Mouse (Mus musculus): ENCODE results near the gene Slc25a44. TPM values are rescaled to one million over a fixed set of nuclear protein-coding genes. Genes with fewer than 3 reads are reported as not detected.
A peak's percentile ranks its signal among the peaks of the same experiment; 100 is the strongest.

Slc25a44 gene
- polyA plus RNA-seq, 1 experiment from 2014 or later: 40.3 TPM

DNA sequence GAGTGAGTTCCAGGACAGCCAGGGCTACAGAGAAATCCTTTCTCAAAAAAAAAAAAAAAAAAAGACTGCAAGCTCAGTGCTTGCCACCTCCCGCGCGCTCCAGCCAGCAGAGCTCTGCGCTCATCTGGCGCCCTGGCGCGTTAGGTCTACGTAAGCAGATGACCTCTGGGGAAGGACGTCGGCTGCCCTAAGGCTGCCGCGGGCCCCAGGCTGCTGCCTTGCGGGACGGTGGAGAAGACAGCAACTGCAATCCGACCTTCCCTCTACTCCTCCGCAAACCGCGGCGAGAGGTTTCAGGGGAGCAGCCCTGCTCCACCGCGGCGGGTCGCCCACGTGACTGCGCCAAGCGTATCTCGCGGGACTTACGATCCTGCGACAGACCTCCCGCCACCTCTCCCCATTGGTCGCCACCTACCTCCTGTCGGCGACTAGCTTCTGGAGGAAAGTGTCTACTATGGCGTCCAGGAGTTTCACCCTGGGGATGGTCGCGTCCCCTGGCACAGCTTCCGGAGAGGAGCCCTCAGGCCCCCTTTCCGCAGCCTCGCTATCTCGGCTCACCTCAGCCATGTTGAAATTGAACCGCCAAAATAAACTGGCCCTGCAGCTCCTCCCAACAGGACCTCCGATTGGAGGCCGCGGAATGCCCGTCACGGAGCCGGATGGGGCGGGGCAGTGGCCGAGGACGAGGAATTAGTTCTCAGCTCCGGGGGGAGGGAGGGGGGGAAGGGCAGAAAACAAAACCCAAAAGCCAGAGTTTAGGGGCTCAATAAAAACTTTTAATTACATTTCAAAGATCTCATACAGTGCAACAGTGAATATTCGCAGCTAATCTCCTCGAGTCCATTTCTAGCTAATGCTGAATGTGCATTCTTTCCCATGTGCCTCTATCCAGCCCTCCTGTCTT is 14.9 kb downstream of the Slc25a44 start, which contains the start of gene Pmf1:
TSS of gene Pmf1 (minus strand) at position 591 of the 904 bp plus-strand sequence.
- whole genome bisulfite sequencing: under 1% methylated on average over 54 of the region's 54 CpGs
- H3K27me3 ChIP-seq (replicated peaks; ENCODE audit: control insufficient read depth, insufficient read depth, low read length): no peaks in the 10 kb centered on the region
- peak within 1 kb of the TSS; percentile 79 for H3K9ac ChIP-seq (ENCODE audit: low read depth, low read length)
- peak within 1 kb of the TSS; percentile 64 for H3K4me3 ChIP-seq (ENCODE audit: low read length)
- H3K4me2 ChIP-seq (ENCODE audit: low read length): peak within 1 kb of the TSS; percentile 81
- ATAC-seq: peak; percentile 92
- H3K36me3 ChIP-seq (ENCODE audit: control insufficient read depth, insufficient read depth, low read length): peaks cover 14% of the 10 kb centered on the region; the same call in 1 of the 2 replicates
- H3K4me1 ChIP-seq (ENCODE audit: control insufficient read depth, insufficient read depth, low read depth, low read length): peaks cover 11% of the 10 kb centered on the region
- peak within 1 kb of the TSS; percentile 84 for H3K27ac ChIP-seq (ENCODE audit: low read depth, low read length)
- H3K9me3 ChIP-seq (ENCODE audit: control insufficient read depth, low read length): no peaks in the 10 kb centered on the region

DNA sequence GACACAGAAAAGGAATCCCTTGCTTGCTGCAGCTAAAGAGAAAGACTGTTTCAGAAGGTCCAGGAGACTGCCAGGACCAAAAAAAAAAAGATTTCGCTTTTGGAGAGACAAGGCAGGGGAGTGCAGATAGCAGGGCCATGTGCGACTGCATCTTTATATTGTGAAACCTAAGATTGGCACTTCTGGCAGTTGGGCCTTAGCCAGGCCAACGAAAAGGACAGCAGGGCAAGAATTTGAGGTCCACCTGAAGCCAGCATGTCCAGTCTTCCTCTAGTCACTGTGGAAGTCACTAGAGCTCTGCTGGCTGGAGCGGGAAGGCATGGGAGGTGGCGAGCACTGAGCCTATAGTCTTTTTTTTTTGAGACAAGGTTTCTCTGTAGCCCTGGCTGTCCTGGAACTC is 16.0 kb downstream of the Slc25a44 start:
- Histone ChIP-seq H3K4me1 (ENCODE audit: control insufficient read depth, insufficient read depth, low read depth, low read length) (peaks cover 11% of the 10 kb centered on the region), H3K4me2 (ENCODE audit: low read length) (peak overlapping the region; percentile 81), H3K9ac (ENCODE audit: low read depth, low read length) (peak overlapping the region; percentile 8; the same call in 1 of the 2 replicates), H3K4me3 (ENCODE audit: low read length) (no peak overlapping the region), H3K9me3 (ENCODE audit: control insufficient read depth, low read length) (no peaks in the 10 kb centered on the region), H3K27me3 (replicated peaks; ENCODE audit: control insufficient read depth, insufficient read depth, low read length) (no peaks in the 10 kb centered on the region), H3K36me3 (ENCODE audit: control insufficient read depth, insufficient read depth, low read length) (peaks cover 8% of the 10 kb centered on the region; the same call in 1 of the 2 replicates), H3K27ac (ENCODE audit: low read depth, low read length) (no peak overlapping the region)
- WGBS: 71% methylated on average over 5 of the region's 5 CpGs
- no peak for ATAC-seq

DNA sequence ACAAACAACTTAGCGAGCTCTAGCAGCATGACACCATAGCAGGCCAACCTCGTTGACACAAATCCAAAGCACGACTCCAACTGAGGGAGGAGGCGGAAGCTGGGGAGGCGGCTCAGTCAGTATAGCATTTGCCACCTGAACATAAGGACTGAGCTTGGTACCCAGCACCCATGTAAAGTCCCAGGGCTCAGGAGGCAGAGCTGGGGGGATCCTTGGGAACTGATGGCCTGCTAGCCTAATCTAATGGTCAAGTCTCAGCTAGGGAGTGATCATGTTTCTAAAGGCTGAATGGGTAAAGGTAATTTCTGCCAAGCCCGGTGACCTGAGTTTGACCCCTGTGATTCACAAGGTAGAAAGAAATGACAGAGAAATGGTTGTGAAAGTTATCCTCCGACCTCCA is 17.4 kb downstream of the Slc25a44 start:
- ATAC-seq: no peak
- Histone ChIP-seq H3K36me3 (ENCODE audit: control insufficient read depth, insufficient read depth, low read length) (peaks cover 4% of the 10 kb centered on the region; the same call in 1 of the 2 replicates), H3K4me3 (ENCODE audit: low read length) (no peak overlapping the region), H3K9me3 (ENCODE audit: control insufficient read depth, low read length) (no peaks in the 10 kb centered on the region), H3K9ac (ENCODE audit: low read depth, low read length) (no peak overlapping the region), H3K4me2 (ENCODE audit: low read length) (no peak overlapping the region), H3K27me3 (replicated peaks; ENCODE audit: control insufficient read depth, insufficient read depth, low read length) (no peaks in the 10 kb centered on the region), H3K27ac (ENCODE audit: low read depth, low read length) (no peak overlapping the region), H3K4me1 (ENCODE audit: control insufficient read depth, insufficient read depth, low read depth, low read length) (peaks cover 11% of the 10 kb centered on the region)
- WGBS: 60% methylated on average over 7 of the region's 7 CpGs

DNA sequence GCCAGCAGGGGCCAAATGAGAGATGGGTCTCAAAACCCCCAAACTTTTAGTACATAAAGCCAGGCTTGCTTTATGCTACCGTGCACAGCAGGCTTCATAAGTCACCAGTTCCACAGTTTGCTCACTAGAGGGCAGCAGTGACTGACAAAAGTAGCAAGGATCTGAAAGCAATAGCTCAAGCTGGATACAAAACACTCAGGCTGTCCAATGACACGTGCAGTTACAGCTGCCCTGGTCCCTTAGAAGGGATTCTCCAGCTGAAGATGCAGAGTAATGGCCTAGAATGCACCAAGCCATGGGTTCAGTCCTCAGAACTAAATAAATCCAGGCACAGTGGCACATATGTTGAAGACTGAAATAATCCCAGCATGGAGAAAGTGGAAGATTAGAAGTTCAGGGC is 17.8 kb downstream of the Slc25a44 start:
- peak; percentile 51; the same call in 1 of the 2 replicates for ATAC-seq
- no peak overlapping the region for H3K9ac ChIP-seq (ENCODE audit: low read depth, low read length)

DNA sequence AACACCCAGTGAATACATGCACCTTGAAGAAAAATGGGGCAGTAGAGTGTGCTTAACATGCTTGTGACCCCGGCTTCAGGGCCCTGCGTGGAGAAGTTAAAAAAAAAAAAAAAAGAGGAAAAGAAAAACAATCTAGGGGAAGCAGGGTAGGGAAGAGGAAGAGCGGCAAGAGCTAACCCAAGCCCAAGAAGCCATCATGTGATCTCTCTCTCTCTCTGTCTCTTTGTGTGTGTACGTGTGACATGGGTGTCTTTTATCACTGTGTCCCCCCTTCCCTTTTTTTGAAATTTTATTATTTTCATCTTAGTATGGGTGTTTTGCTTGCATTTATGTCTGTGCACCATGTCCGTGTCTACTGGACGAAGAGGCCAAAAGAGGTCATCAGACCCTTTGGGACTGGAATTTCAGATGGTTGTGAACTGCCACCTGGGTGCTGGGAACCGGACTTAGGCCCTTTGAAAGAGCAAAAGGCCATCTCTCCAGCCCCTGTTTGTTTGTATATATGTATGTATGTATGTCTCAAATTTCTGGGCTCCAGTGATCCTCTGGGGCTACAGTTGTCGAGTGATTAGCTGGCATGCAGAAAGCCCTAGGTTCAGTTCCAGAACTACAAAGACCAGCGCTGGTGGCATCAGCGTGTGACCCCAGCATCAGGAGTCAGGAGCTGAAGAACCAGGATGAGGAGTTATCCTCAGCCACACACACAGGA is 21.3 kb downstream of the Slc25a44 start:
- Histone ChIP-seq H3K9ac (ENCODE audit: low read depth, low read length) (no peak overlapping the region), H3K4me1 (ENCODE audit: control insufficient read depth, insufficient read depth, low read depth, low read length) (no peaks in the 10 kb centered on the region), H3K4me3 (ENCODE audit: low read length) (no peak overlapping the region), H3K9me3 (ENCODE audit: control insufficient read depth, low read length) (no peaks in the 10 kb centered on the region), H3K36me3 (ENCODE audit: control insufficient read depth, insufficient read depth, low read length) (no peaks in the 10 kb centered on the region), H3K27ac (ENCODE audit: low read depth, low read length) (no peak overlapping the region), H3K27me3 (replicated peaks; ENCODE audit: control insufficient read depth, insufficient read depth, low read length) (no peaks in the 10 kb centered on the region), H3K4me2 (ENCODE audit: low read length) (no peak overlapping the region)
- no peak for ATAC-seq
- 94% methylated on average over 10 of the region's 10 CpGs for WGBS

More for the DNA sequence above, 17.8 kb downstream of the Slc25a44 start:
- Histone ChIP-seq H3K4me2 (ENCODE audit: low read length) (no peak overlapping the region), H3K4me3 (ENCODE audit: low read length) (no peak overlapping the region), H3K9me3 (ENCODE audit: control insufficient read depth, low read length) (no peaks in the 10 kb centered on the region), H3K36me3 (ENCODE audit: control insufficient read depth, insufficient read depth, low read length) (peaks cover 1% of the 10 kb centered on the region; the same call in 1 of the 2 replicates), H3K27me3 (replicated peaks; ENCODE audit: control insufficient read depth, insufficient read depth, low read length) (no peaks in the 10 kb centered on the region), H3K4me1 (ENCODE audit: control insufficient read depth, insufficient read depth, low read depth, low read length) (peaks cover 11% of the 10 kb centered on the region), H3K27ac (ENCODE audit: low read depth, low read length) (no peak overlapping the region)
- 0% methylated on average over 2 of the region's 2 CpGs for WGBS

DNA sequence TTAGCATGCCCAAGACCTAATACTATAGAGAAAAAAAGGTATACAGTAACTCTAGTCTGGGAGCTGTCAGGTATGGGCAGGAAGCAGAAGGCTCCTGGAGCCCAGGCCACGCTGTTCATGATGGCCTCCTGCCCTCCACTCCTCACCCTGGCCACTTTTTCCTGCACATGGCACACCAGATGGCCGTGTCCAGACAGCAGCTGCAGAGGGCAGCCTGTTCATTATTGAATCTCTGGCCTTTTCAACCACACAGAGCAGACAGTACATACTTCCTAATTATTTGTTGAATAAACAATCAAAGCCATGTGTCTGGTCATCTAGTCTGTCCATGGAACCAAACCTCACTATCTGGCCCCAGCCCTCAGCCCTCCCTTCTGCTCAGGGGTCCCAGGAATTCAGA is 26.3 kb downstream of the Slc25a44 start:
- H3K4me2 ChIP-seq (ENCODE audit: low read length): no peak overlapping the region
- no peak overlapping the region for H3K27ac ChIP-seq (ENCODE audit: low read depth, low read length)
- H3K4me1 ChIP-seq (ENCODE audit: control insufficient read depth, insufficient read depth, low read depth, low read length): no peaks in the 10 kb centered on the region
- no peaks in the 10 kb centered on the region for H3K9me3 ChIP-seq (ENCODE audit: control insufficient read depth, low read length)
- H3K27me3 ChIP-seq (replicated peaks; ENCODE audit: control insufficient read depth, insufficient read depth, low read length): no peaks in the 10 kb centered on the region
- WGBS: 61% methylated on average over 2 of the region's 2 CpGs
- H3K9ac ChIP-seq (ENCODE audit: low read depth, low read length): no peak overlapping the region
- ATAC-seq: peak; percentile 42; the same call in 1 of the 2 replicates
- no peak overlapping the region for H3K4me3 ChIP-seq (ENCODE audit: low read length)
- no peaks in the 10 kb centered on the region for H3K36me3 ChIP-seq (ENCODE audit: control insufficient read depth, insufficient read depth, low read length)

DNA sequence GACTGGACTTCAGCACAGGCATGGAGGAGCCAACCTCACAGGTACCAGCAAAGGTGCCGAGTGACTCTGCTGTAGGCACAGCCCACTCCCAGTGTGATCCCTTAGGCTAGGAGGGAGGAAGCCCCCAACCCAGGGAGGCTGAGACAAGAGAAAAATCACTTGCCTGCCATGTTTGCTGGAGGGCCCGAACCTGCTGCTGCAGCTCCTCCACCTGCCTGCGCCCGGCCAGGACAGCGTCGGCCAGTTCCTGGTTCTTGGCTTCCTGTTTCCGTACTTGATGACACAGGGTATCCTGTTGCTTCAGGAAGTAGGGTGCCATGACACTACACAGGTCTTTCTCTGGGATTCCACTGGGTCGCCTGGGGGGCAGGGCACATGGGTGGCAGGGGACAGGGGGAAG is 29.2 kb downstream of the Slc25a44 start:
- Histone ChIP-seq H3K36me3 (ENCODE audit: control insufficient read depth, insufficient read depth, low read length) (no peaks in the 10 kb centered on the region), H3K27me3 (replicated peaks; ENCODE audit: control insufficient read depth, insufficient read depth, low read length) (no peaks in the 10 kb centered on the region), H3K4me1 (ENCODE audit: control insufficient read depth, insufficient read depth, low read depth, low read length) (no peaks in the 10 kb centered on the region), H3K4me3 (ENCODE audit: low read length) (no peak overlapping the region), H3K9ac (ENCODE audit: low read depth, low read length) (no peak overlapping the region), H3K9me3 (ENCODE audit: control insufficient read depth, low read length) (no peaks in the 10 kb centered on the region), H3K4me2 (ENCODE audit: low read length) (no peak overlapping the region), H3K27ac (ENCODE audit: low read depth, low read length) (no peak overlapping the region)
- ATAC-seq: no peak
- WGBS: 88% methylated on average over 8 of the region's 8 CpGs

DNA sequence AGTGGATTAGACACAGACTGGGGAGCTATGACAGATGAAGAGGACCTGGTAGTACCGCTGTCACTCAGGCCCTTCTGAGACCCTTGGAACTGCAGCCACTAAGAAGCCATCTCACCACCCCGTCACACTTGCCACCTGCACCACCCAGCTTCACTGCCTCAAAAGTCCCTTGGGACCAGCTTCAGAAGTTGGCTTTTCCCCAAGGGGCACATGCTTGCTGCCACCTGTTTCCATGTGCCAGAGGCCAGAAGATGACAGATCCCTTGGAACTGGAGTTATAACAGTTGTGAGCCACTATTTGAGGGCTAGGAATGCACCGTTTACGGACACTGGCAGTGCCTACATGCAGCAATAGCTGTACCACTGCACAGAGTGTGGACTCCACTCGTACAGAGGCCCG is 29.7 kb downstream of the Slc25a44 start:
- ATAC-seq: no peak

DNA sequence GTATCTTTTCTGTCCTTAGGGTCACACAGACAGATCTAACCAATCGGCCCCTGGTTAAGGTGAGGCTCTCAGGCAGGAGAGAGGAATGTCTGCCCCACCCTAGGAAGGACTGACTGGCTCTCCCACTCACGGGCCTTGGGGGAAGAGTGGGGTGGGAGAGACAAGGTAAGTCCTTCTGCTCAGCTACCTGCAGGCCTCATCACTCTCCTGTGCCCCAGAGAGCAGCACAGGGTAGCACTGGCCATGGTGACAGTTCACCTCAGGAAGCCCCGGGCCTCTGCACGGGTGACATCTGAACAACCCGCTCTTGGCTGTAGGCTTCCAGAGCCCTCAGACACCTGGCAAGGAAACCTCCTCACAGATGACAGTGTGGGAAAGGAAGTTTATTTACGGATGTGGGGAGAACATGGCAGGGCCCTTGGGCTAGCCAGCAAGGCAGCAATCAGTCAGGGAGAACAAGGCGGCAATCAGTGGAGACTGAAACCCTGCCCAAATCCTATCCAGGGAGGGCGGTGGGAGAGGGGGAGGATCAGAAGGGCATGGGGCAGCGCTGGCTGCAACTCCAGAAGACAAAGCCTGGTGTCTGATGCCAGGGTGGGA is 31.1 kb downstream of the Slc25a44 start:
- Histone ChIP-seq H3K27ac (ENCODE audit: low read depth, low read length) (no peak overlapping the region), H3K4me2 (ENCODE audit: low read length) (no peak overlapping the region), H3K9ac (ENCODE audit: low read depth, low read length) (no peak overlapping the region), H3K27me3 (replicated peaks; ENCODE audit: control insufficient read depth, insufficient read depth, low read length) (no peaks in the 10 kb centered on the region), H3K36me3 (ENCODE audit: control insufficient read depth, insufficient read depth, low read length) (no peaks in the 10 kb centered on the region), H3K4me3 (ENCODE audit: low read length) (no peak overlapping the region), H3K9me3 (ENCODE audit: control insufficient read depth, low read length) (no peaks in the 10 kb centered on the region), H3K4me1 (ENCODE audit: control insufficient read depth, insufficient read depth, low read depth, low read length) (no peaks in the 10 kb centered on the region)
- no peak for ATAC-seq
- WGBS: 86% methylated on average over 9 of the region's 9 CpGs

More for the DNA sequence above, 29.7 kb downstream of the Slc25a44 start:
- no peaks in the 10 kb centered on the region for H3K4me1 ChIP-seq (ENCODE audit: control insufficient read depth, insufficient read depth, low read depth, low read length)
- no peaks in the 10 kb centered on the region for H3K9me3 ChIP-seq (ENCODE audit: control insufficient read depth, low read length)
- 87% methylated on average over 6 of the region's 6 CpGs for WGBS
- H3K4me2 ChIP-seq (ENCODE audit: low read length): no peak overlapping the region
- no peaks in the 10 kb centered on the region for H3K36me3 ChIP-seq (ENCODE audit: control insufficient read depth, insufficient read depth, low read length)
- H3K9ac ChIP-seq (ENCODE audit: low read depth, low read length): no peak overlapping the region
- H3K27me3 ChIP-seq (replicated peaks; ENCODE audit: control insufficient read depth, insufficient read depth, low read length): no peaks in the 10 kb centered on the region
- no peak overlapping the region for H3K4me3 ChIP-seq (ENCODE audit: low read length)
- no peak overlapping the region for H3K27ac ChIP-seq (ENCODE audit: low read depth, low read length)
